Mouse (Mus musculus) midbrain, postnatal 0 days (tissue): ENCODE data around the gene Vax1. TPM values are rescaled to one million over a fixed set of nuclear protein-coding genes. Genes with fewer than 3 reads are reported as not detected.

Source experiments
- ATAC-seq: fragments of 200-750 bp; cut with Nextera tagmentation; 2 replicates; pipeline ENCODE4 v1.8.0; 2017; ENCODE audit warnings: moderate number of reproducible peaks, mild to moderate bottlenecking, moderate TSS enrichment, moderate library complexity; ENCODE audit not compliant: low FRiP score
- DNase-seq: peaks from one replicate; pipeline ENCODE4 v3.0.0-alpha.2; 2015; ENCODE audit warnings: low spot score
- H3K27ac ChIP-seq: fragments of 300-500 bp; sonication (generic); 2 replicates; pipeline ENCODE4 v1.5.1; 2014; ENCODE audit warnings: low read depth, mild to moderate bottlenecking, low read length, mixed read lengths
- H3K27me3 ChIP-seq: fragments of 300-500 bp; sonication (generic); 2 replicates; pipeline ENCODE4 v1.6.1; 2014; ENCODE audit warnings: low read length, control low read depth, mixed read lengths; ENCODE audit not compliant: insufficient read depth
- H3K36me3 ChIP-seq: fragments of 300-500 bp; sonication (generic); 2 replicates; pipeline ENCODE4 v1.6.1; 2014; ENCODE audit warnings: low read length, control low read depth, mixed read lengths; ENCODE audit not compliant: insufficient read depth
- H3K4me1 ChIP-seq: fragments of 300-500 bp; sonication (generic); 2 replicates; pipeline ENCODE4 v1.6.1; 2014; ENCODE audit warnings: mild to moderate bottlenecking, control low read depth, antibody characterized with exemption, low read length, mixed read lengths; ENCODE audit not compliant: insufficient read depth
- H3K4me2 ChIP-seq: fragments of 300-500 bp; sonication (generic); 2 replicates; pipeline ENCODE4 v1.6.1; 2014; ENCODE audit warnings: low read depth, mild to moderate bottlenecking, low read length, mixed read lengths; ENCODE audit not compliant: poor library complexity, severe bottlenecking
- H3K4me3 ChIP-seq: fragments of 300-500 bp; sonication (generic); 2 replicates; pipeline ENCODE4 v1.5.1; 2014; ENCODE audit warnings: low read depth, mild to moderate bottlenecking, low read length, moderate library complexity
- H3K9ac ChIP-seq: fragments of 300-500 bp; sonication (generic); replicated peaks from 2 replicates; pipeline ENCODE4 v1.6.1; 2014; ENCODE audit warnings: mild to moderate bottlenecking, low read length, moderate library complexity, mixed read lengths; ENCODE audit not compliant: poor library complexity, severe bottlenecking
- H3K9me3 ChIP-seq: fragments of 300-500 bp; sonication (generic); 2 replicates; pipeline ENCODE4 v1.6.1; 2016; ENCODE audit warnings: low read length, control low read depth
- CTCF ChIP-seq: IDR thresholded peaks from 2 replicates; pipeline ENCODE4 v1.5.1; 2016; ENCODE audit warnings: antibody characterized with exemption, mild to moderate bottlenecking
- WGBS: fragments of 180-500 bp; shearing (Covaris S2); extraction: QIAGEN DNeasy Blood & Tissue Kit; methylation state at CpG from one replicate; pipeline ENCODE4 v1.1.7; 2014; 5-methylcytosine and 5-hydroxymethylcytosine counted together
- polyA plus RNA-seq: library from polyadenylated mRNA; unstranded; fragments of >200 nt; fragmentation: Nextera tagmentation; extraction: Ambion mirVana; gene quantifications from 2 replicates; pipeline ENCODE4 v1.2.1, GENCODE M21; 2015
- total RNA-seq: library from RNA; depleted of rRNA; stranded (reverse); fragments of >200 nt; gene quantifications from 2 replicates; pipeline ENCODE4 v1.2.3, GENCODE M21; 2014

The Vax1 gene
- total and polyA plus RNA-seq, 2 experiments from 2014 or later: 2.2 TPM; not detected in 1

DNA sequence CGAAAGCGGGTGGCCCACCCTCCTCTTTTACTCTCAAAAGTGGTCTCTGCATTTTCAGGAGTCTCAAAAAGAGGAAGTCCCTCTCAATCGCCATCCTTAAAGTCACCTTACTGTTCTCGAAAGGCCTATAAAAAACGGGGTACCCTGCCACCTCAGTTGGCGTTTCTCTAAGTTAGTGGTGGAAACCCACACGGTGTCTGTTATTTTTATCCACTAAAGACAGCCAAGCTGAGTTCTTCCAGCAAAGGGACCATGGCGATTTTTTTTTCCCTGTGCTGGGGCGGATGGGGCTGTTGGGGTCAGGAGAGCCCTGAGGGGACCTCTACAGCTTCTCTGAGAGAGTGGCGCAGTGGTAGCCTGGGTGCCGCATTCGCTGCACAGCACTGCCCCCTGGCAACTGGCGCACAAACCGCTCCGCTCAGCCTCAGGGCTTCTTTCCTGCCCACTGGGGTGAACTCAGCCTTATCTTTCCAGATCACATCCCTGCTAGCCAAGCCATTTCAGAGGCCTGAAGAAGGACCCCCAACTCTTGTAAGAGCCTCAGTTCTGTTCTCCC, 26.3 kb upstream of the Vax1 start:
- WGBS: 3% methylated on average over 15 of the region's 15 CpGs
- DNase-seq (peak; percentile 61), ATAC-seq (no peak)
- no peaks in the 10 kb centered on the region for H3K4me1 ChIP-seq
- H3K27me3 ChIP-seq: peaks cover 54% of the 10 kb centered on the region
- no peak overlapping the region for H3K4me2 ChIP-seq
- no peaks in the 10 kb centered on the region for H3K9me3 ChIP-seq
- TF ChIP-seq CTCF: peak; percentile 71
- no peaks in the 10 kb centered on the region for H3K36me3 ChIP-seq
- H3K27ac ChIP-seq: no peak overlapping the region
- H3K9ac ChIP-seq: no peak overlapping the region
- no peak overlapping the region for H3K4me3 ChIP-seq

DNA sequence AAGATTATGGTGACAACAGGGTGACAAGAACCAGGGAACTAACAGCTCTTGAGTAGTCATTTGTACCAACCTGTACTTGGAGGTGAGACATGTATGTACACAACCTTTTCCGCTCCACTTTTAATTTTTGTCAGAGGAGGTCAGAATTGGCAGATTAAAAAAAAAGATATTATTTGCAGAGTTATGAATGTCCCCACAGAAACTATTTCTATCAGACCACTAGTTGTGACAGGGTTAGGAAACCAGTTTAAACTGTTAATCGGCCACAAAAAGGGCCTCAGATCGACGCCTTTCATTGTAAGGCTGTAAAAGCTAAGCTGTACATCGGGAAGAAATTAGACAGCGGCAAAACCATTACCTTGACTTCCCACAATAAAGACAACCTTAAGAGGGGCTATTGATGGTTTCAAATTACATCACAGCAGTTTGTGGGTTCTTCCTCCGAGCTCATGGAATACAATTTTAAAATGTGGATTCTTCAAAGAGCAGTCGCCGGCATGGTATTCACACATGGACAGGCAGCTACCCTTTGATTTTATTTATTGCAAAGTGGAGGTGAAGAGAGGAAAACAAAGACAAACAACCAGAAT, 25.4 kb upstream of the Vax1 start:
- Histone ChIP-seq H3K4me1 (no peaks in the 10 kb centered on the region), H3K9ac (no peak overlapping the region), H3K4me3 (no peak overlapping the region), H3K36me3 (no peaks in the 10 kb centered on the region), H3K27ac (no peak overlapping the region), H3K27me3 (peaks cover 61% of the 10 kb centered on the region), H3K9me3 (no peaks in the 10 kb centered on the region), H3K4me2 (no peak overlapping the region)
- DNase-seq (no peak), ATAC-seq (no peak)
- no peak for TF ChIP-seq CTCF
- WGBS: 8% methylated on average over 9 of the region's 9 CpGs

DNA sequence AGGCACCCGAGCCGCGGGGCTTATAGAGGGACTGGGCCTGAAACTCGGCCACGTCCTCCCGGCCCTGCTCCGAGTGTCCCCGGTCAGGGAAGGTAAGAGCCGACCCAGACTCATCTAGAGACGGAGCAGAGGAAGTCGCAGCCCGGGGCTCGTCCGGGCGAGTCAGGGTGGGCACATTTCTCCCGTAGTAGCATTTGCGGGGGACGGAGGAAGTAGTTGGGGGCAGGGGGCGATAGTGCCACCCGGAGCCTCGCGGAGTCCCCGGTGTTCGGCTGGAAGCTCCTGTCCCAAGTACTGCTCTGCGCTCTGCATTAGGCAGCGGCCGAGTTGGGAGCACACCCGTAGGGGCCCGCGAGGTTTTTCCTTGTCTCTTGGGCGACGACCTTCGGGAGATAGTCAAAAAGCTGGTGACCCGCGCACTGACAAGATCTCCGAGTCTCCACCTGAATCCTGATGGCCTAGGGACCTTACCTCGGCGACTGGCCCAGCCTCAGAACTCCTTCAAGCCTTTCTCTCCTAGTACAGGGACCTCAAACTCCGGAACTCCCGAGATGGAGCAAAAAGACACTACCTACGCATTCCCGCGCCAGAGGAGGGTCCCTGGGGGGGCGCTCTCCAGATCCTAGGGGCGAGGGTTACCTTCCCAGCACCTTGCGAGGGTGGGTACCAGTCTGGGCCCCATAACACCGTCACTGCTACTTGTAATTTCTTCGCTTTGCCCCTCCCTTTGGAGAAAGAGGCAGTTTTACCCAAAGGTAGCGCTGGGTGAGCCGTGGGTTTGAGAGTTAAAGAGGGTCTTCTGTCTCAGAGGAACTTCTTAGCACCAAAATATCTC, 24.3 kb upstream of the Vax1 start:
- ATAC-seq: no peak
- Histone ChIP-seq H3K9ac (no peak overlapping the region), H3K4me3 (no peak overlapping the region), H3K4me2 (0 out of 2 replicates have a peak overlapping the region, but pooled peaks have one; percentile 9), H3K27me3 (peaks cover 68% of the 10 kb centered on the region), H3K9me3 (no peaks in the 10 kb centered on the region), H3K36me3 (no peaks in the 10 kb centered on the region), H3K4me1 (no peaks in the 10 kb centered on the region), H3K27ac (no peak overlapping the region)
- TF ChIP-seq CTCF: no peak
- DNase-seq: no peak
- 2% methylated on average over 49 of the region's 50 CpGs for WGBS

- ATAC-seq: no peak
- H3K4me3 ChIP-seq: no peak overlapping the region
- H3K9ac ChIP-seq: no peak overlapping the region
- no peak for TF ChIP-seq CTCF
- no peaks in the 10 kb centered on the region for H3K36me3 ChIP-seq
- peaks cover 76% of the 10 kb centered on the region for H3K27me3 ChIP-seq
- no peaks in the 10 kb centered on the region for H3K9me3 ChIP-seq
- no peak overlapping the region for H3K4me2 ChIP-seq
- no peaks in the 10 kb centered on the region for H3K4me1 ChIP-seq
- no peak overlapping the region for H3K27ac ChIP-seq
- no peak for DNase-seq
- 1% methylated on average over 9 of the region's 10 CpGs for WGBS
Measured at GRCm38 (mm10) chr19:59193456-59193855, 23.6 kb upstream of the Vax1 start.

GRCm38 (mm10) chr19:59192491-59192890, 22.6 kb upstream of the Vax1 start:
- H3K27ac ChIP-seq: no peak overlapping the region

DNA sequence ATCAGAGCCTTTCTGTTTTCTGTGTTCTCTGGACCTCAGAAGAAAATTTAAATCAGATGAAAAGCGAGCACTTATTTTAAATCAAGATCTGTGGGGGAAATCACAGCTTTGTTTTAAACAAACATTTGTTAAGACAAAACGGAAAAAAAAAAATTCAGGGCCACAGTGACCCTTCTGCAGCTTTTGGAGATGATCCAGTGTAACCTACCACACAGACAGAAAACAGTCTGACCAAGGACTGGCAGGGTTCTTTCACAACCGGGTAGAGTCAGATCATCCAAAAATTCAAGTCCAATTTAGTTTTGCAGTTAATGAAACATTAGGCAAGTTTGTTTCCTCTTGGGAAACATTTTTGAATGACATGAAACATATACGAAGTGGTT, 21.3 kb upstream of the Vax1 start:
- Histone ChIP-seq H3K27me3 (peaks cover 68% of the 10 kb centered on the region), H3K4me3 (no peak overlapping the region), H3K9me3 (no peaks in the 10 kb centered on the region), H3K27ac (no peak overlapping the region), H3K9ac (no peak overlapping the region), H3K4me1 (no peaks in the 10 kb centered on the region), H3K36me3 (no peaks in the 10 kb centered on the region), H3K4me2 (no peak overlapping the region)
- no peak for TF ChIP-seq CTCF
- ATAC-seq (no peak), DNase-seq (no peak)
- 6% methylated on average over 4 of the region's 4 CpGs for WGBS

More at GRCm38 (mm10) chr19:59192491-59192890, 22.6 kb upstream of the Vax1 start:
- H3K36me3 ChIP-seq: no peaks in the 10 kb centered on the region
- peaks cover 75% of the 10 kb centered on the region for H3K27me3 ChIP-seq
- no peaks in the 10 kb centered on the region for H3K9me3 ChIP-seq
- ATAC-seq (no peak), DNase-seq (no peak)
- H3K9ac ChIP-seq: no peak overlapping the region
- H3K4me2 ChIP-seq: no peak overlapping the region
- no peak for TF ChIP-seq CTCF
- WGBS: 5% methylated on average over 2 of the region's 2 CpGs
- H3K4me1 ChIP-seq: no peaks in the 10 kb centered on the region
- H3K4me3 ChIP-seq: no peak overlapping the region
